Mouse (Mus musculus): ENCODE data around the gene Wdr76. TPM values are rescaled to one million over a fixed set of nuclear protein-coding genes. Genes with fewer than 3 reads are reported as not detected.

Wdr76 gene
- 1.8 and 1.9 TPM in 2 replicates for polyA plus RNA-seq (2012; rRNA removed)

DNA sequence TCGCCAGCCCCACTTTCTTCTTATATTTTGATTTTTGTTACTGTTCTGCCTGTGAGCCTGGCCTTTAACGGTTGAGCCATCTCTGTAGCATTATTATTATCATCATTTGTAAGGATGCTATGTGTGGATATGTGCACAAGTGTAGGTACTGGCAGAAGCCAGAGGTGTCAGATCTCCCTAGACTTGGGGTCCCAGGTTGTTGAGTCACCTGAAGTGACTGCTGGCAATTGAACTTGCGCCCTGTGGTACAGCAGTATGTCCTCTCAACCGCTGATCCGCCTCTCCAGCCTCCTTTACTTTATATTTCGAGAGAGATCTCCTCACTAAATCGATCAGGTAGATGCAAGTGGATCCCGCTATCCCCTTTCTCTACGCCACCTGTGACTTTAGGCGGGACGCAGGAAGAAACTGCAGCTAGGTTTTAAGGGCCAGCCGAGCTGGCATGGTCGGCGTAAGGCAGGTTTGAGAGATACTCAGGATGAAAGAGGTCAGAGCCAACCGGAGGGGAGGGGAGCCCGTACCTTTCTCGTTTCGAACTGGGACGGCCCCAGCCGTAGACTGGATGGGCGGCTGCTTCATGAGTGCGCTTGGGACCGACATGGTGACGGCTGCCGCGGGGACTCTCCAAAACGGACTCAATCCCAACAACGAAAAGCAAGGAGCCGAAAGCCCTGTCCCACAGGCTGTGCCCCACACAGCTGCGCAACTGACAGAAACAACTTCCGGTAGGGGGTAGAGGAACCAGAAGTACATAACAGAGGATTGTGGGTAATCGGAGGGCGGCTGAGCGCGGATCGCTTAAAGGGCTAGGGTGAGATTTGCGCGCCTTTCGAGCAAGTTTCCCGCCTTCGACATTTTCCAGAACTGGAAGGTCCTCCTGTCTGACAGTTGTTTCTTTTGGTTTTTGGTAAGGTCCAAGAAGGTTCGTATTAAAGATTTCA is at the start of gene Wdr76, which contains the start of gene Mfap1a:
Gene Wdr76, plus strand, starts transcription at position 782 of the 941 bp plus-strand sequence.
Gene Mfap1a, minus strand, starts transcription at position 724 of the 941 bp plus-strand sequence.

DNA sequence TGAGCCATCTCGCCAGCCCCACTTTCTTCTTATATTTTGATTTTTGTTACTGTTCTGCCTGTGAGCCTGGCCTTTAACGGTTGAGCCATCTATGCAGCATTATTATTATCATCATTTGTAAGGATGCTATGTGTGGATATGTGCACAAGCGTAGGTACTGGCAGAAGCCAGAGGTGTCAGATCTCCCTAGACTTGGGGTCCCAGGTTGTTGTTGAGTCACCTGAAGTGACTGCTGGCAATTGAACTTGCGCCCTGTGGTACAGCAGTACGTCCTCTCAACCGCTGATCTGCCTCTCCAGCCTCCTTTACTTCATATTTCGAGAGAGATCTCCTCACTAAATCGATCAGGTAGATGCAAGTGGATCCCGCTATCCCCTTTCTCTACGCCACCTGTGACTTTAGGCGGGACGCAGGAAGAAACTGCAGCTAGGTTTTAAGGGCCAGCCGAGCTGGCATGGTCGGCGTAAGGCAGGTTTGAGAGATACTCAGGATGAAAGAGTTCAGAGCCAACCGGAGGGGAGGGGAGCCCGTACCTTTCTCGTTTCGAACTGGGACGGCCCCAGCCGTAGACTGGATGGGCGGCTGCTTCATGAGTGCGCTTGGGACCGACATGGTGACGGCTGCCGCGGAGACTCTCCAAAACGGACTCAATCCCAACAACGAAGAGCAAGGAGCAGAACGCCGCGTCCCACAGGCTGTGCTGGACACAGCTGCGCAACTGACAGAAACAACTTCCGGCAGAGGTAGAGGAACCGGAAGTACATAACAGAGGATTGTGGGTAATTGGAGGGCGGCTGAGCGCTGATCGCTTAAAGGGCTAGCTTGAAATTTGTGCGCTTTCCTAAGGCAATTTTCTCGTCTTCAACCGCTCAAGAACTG is 33.0 kb upstream of the Wdr76 start, which contains the start of gene Mfap1b:
Gene Mfap1b, minus strand, starts transcription at position 767 of the 879 bp plus-strand sequence.

Other genes with a start within 250 kb of the Wdr76 start
- gene Trp53bp1, start 235.3 kb upstream of the Wdr76 start, polyA plus RNA-seq (2012; rRNA removed), result 14.7 and 19.8 TPM in 2 replicates
- 5.3 and 6.6 TPM in 2 replicates for gene Map1a, start 217.1 kb upstream of the Wdr76 start, polyA plus RNA-seq (2012; rRNA removed)
- 77.6 and 90.2 TPM in 2 replicates for gene Ppip5k1, start 151.3 kb upstream of the Wdr76 start, polyA plus RNA-seq (2012; rRNA removed)
- 2,943 and 2,968 TPM in 2 replicates for gene Ckmt1, start 149.0 kb upstream of the Wdr76 start, polyA plus RNA-seq (2012; rRNA removed)
- gene Strc, start 119.6 kb upstream of the Wdr76 start, polyA plus RNA-seq (2012; rRNA removed), result 0.17 and 0.54 TPM in 2 replicates
- gene Pdia3, start 92.9 kb upstream of the Wdr76 start, polyA plus RNA-seq (2012; rRNA removed), result 1,092 and 1,384 TPM in 2 replicates
- gene Catsper2, start 92.9 kb upstream of the Wdr76 start, polyA plus RNA-seq (2012; rRNA removed), result 0.67 and 0.71 TPM in 2 replicates
- 6.0 and 9.6 TPM in 2 replicates for gene Ell3, start 62.4 kb upstream of the Wdr76 start, polyA plus RNA-seq (2012; rRNA removed)
- 236 and 378 TPM in 2 replicates for gene Serf2, start 57.5 kb upstream of the Wdr76 start, polyA plus RNA-seq (2012; rRNA removed)
- 4.7 and 5.5 TPM in 2 replicates for gene Hypk, start 53.4 kb upstream of the Wdr76 start, polyA plus RNA-seq (2012; rRNA removed)
- 0.34 and 0.37 TPM in 2 replicates for gene Serinc4, start 49.9 kb upstream of the Wdr76 start, polyA plus RNA-seq (2012; rRNA removed)
- gene Mfap1b, start 32.7 kb upstream of the Wdr76 start, polyA plus RNA-seq (2012; rRNA removed), result 1.1 and 1.3 TPM in 2 replicates
- gene Mfap1a, start 58 bp upstream of the Wdr76 start, polyA plus RNA-seq (2012; rRNA removed), result 0.97 and 1.3 TPM in 2 replicates

All from colon, adult 2 months (tissue).